Mouse (Mus musculus): ENCODE measurements at regions not wholly inside any gene's neighbourhood (a gene's known extent, or its start where the extent isn't known, plus 50 kb on each side); places are given as distances from the start of the nearest gene placed in this dataset.

- DNase-seq (ENCODE audit: low spot score in 2 of 2), result no peak
These were observed 54.8 kb upstream of the Tet2 start for GRCm38 (mm10) chr3:133599731-133600130.

GRCm38 (mm10) chr3:133600447-133601220, 55.7 kb upstream of the Tet2 start:
- peak; percentile 61 to 63 for DNase-seq (ENCODE audit: low spot score in 2 of 2)

GRCm38 (mm10) chr3:133605460-133605859, 60.5 kb upstream of the Tet2 start:
- no peak for DNase-seq (ENCODE audit: low spot score in 2 of 2)

- DNase-seq (ENCODE audit: low spot score in 2 of 2), result no peak
These were observed 63.9 kb upstream of the Tet2 start for GRCm38 (mm10) chr3:133608845-133609261.

GRCm38 (mm10) chr3:133613836-133614711, 69.1 kb upstream of the Tet2 start:
- DNase-seq (ENCODE audit: low spot score in 2 of 2), result no peak

GRCm38 (mm10) chr3:133614712-133615426, 69.9 kb upstream of the Tet2 start:
- no peak for DNase-seq (ENCODE audit: low spot score in 2 of 2)

GRCm38 (mm10) chr3:133617036-133617435, 72.1 kb upstream of the Tet2 start:
- DNase-seq (ENCODE audit: low spot score in 2 of 2), result no peak

GRCm38 (mm10) chr3:133618491-133618890, 73.6 kb upstream of the Tet2 start:
- DNase-seq (ENCODE audit: low spot score in 2 of 2), result no peak

GRCm38 (mm10) chr3:133623201-133623744, 78.3 kb upstream of the Tet2 start:
- no peak for DNase-seq (ENCODE audit: low spot score in 2 of 2)

- no peak for DNase-seq (ENCODE audit: low spot score in 2 of 2)
These were observed 79.3 kb upstream of the Tet2 start for GRCm38 (mm10) chr3:133624079-133624875.

GRCm38 (mm10) chr3:133625046-133625445, 80.1 kb upstream of the Tet2 start:
- DNase-seq (ENCODE audit: low spot score in 2 of 2), result no peak

- no peak for DNase-seq (ENCODE audit: low spot score in 2 of 2)
These were observed 81.5 kb upstream of the Tet2 start for GRCm38 (mm10) chr3:133626442-133626841.

GRCm38 (mm10) chr3:133627116-133627844, 82.3 kb upstream of the Tet2 start:
- DNase-seq (ENCODE audit: low spot score in 2 of 2), result no peak

- no peak for DNase-seq (ENCODE audit: low spot score in 2 of 2)
These were observed 89.4 kb upstream of the Tet2 start for GRCm38 (mm10) chr3:133634306-133634705.

GRCm38 (mm10) chr3:133645604-133646003, 100.7 kb upstream of the Tet2 start:
- DNase-seq (ENCODE audit: low spot score in 2 of 2), result no peak

- DNase-seq (ENCODE audit: low spot score in 2 of 2), result no peak
These were observed 101.6 kb upstream of the Tet2 start for GRCm38 (mm10) chr3:133646449-133647059.

- no peak for DNase-seq (ENCODE audit: low spot score in 2 of 2)
These were observed 105.1 kb upstream of the Tet2 start for GRCm38 (mm10) chr3:133650025-133650424.

- DNase-seq (ENCODE audit: low spot score in 2 of 2), result no peak
These were observed 107.1 kb upstream of the Tet2 start for GRCm38 (mm10) chr3:133651996-133652395.

- no peak for DNase-seq (ENCODE audit: low spot score in 2 of 2)
These were observed 114.8 kb upstream of the Tet2 start for GRCm38 (mm10) chr3:133659759-133660158.

GRCm38 (mm10) chr3:133661303-133661702, 116.4 kb upstream of the Tet2 start:
- DNase-seq (ENCODE audit: low spot score in 2 of 2), result no peak

Measured in urinary bladder, postnatal 4 days (tissue).